Mouse (Mus musculus) heart, embryonic 13.5 days (tissue): ENCODE data around the gene Dnm3. TPM values are rescaled to one million over a fixed set of nuclear protein-coding genes. Genes with fewer than 3 reads are reported as not detected.

Experiments
- ATAC-seq: fragments of 200-750 bp; cut with Nextera tagmentation; 2 replicates; pipeline ENCODE4 v1.8.0; 2017; ENCODE audit warnings: moderate TSS enrichment; ENCODE audit not compliant: insufficient number of reproducible peaks, low FRiP score, low TSS enrichment; ENCODE audit errors: extremely low read depth
- H3K27ac ChIP-seq: fragments of 300-500 bp; sonication (generic); replicated peaks from 2 replicates; pipeline ENCODE4 v1.5.1; 2015; ENCODE audit warnings: moderate library complexity, mild to moderate bottlenecking, inconsistent platforms
- H3K27me3 ChIP-seq: fragments of 300-500 bp; sonication (generic); replicated peaks from 2 replicates; pipeline ENCODE4 v1.6.1; 2015; ENCODE audit warnings: mild to moderate bottlenecking, inconsistent platforms
- H3K36me3 ChIP-seq: fragments of 300-500 bp; sonication (generic); 2 replicates; pipeline ENCODE4 v1.6.1; 2015; ENCODE audit warnings: mild to moderate bottlenecking, inconsistent platforms
- H3K4me1 ChIP-seq: fragments of 300-500 bp; sonication (generic); 2 replicates; pipeline ENCODE4 v1.6.1; 2015; ENCODE audit warnings: inconsistent platforms
- H3K4me2 ChIP-seq: fragments of 300-500 bp; sonication (generic); 2 replicates; pipeline ENCODE4 v1.6.1; 2015; ENCODE audit warnings: inconsistent platforms, mild to moderate bottlenecking, moderate library complexity
- H3K4me3 ChIP-seq: fragments of 300-500 bp; sonication (generic); 2 replicates; pipeline ENCODE4 v1.5.1; 2015; ENCODE audit warnings: moderate library complexity, mild to moderate bottlenecking, inconsistent platforms
- H3K9ac ChIP-seq: fragments of 300-500 bp; sonication (generic); 2 replicates; pipeline ENCODE4 v1.6.1; 2015; ENCODE audit warnings: inconsistent platforms, mild to moderate bottlenecking, moderate library complexity
- H3K9me3 ChIP-seq: fragments of 300-500 bp; sonication (generic); 2 replicates; pipeline ENCODE4 v1.6.1; 2016; ENCODE audit warnings: inconsistent platforms
- WGBS: fragments of 180-500 bp; shearing (Covaris S2); methylation state at CpG from one replicate; pipeline ENCODE4 v1.1.7; 2015; ENCODE audit warnings: mixed read lengths; 5-methylcytosine and 5-hydroxymethylcytosine counted together
- microRNA counts: library from miRNA; unstranded; fragments of <30 nt; microRNA quantifications from one replicate; lab custom pipeline; 2016
- microRNA-seq: library from miRNA; unstranded; fragments of <30 nt; microRNA quantifications from one replicate; pipeline ENCODE4, GENCODE M21; 2016
- polyA plus RNA-seq: library from polyadenylated mRNA; unstranded; fragments of >200 nt; fragmentation: Nextera tagmentation; extraction: Ambion mirVana; gene quantifications from 2 replicates; pipeline ENCODE4 v1.2.1, GENCODE M21; 2015

Dnm3 gene
- polyA plus RNA-seq, 1 experiment from 2014 or later, result 1.3 TPM

DNA sequence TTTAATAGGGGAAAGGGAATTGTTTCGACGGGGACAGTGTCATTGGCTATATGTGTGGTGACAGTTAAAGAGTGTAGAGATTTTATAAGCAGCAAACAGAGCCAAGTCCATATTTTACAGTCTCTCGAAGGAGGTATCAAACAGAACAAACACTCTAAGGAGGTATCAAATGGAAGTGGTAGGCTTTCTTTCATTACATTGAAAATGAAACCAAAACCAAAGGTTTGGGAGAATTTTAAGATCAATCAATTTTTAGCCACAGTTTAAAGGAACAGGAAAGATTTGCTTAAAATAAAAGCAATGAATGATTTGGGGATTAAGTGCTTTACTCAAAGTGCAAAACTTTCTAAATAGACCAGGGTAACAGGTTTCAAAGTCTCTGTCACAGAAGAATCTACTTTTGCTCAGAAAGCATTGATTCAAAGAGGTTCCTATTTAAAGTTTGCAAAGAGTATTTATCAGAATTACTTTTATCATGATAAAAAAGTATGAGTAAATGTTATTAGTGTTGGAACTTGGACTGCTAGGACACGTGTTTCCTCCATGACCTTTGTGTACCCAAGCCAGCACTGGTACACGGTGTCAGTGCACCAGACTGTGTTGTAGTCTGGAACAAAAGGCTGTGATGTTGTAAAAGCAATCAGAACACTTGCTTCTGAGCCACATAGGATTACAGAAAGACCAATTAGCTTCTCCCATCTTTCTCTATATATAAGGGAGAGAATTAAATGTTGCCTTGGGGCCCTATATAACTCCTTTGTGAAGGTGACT lies 526.6 kb downstream of the Dnm3 start:
- H3K4me2 ChIP-seq, result no peak overlapping the region
- no peak overlapping the region for H3K4me3 ChIP-seq
- H3K4me1 ChIP-seq, result no peaks in the 10 kb centered on the region
- WGBS, result 70% methylated on average over 5 of the region's 5 CpGs
- no peak for ATAC-seq
- H3K27ac ChIP-seq, result no peak overlapping the region
- H3K27me3 ChIP-seq, result no peaks in the 10 kb centered on the region
- no peak overlapping the region for H3K9ac ChIP-seq
- no peaks in the 10 kb centered on the region for H3K9me3 ChIP-seq
- H3K36me3 ChIP-seq, result no peaks in the 10 kb centered on the region

DNA sequence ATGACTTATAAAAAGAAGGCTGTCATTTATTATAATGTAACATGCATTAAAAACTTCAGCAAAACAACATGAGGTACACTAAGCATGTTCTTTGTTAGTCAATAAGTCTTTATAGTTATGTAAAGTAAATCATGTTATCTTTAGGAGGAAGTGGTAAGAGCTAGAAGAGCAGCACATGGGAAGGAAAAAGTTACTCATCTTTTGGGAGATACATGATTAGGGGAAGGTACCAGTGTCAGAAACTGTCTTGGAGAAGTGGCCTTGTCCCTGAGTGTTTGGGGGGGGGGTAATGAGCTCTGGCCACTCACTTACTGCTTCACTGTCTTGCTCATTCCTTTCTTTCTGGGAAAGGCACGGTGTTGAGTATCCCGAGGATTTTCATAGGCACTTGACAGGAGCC lies 535.8 kb downstream of the Dnm3 start:
- no peaks in the 10 kb centered on the region for H3K36me3 ChIP-seq
- no peak overlapping the region for H3K4me2 ChIP-seq
- no peak for ATAC-seq
- no peak overlapping the region for H3K27ac ChIP-seq
- no peak overlapping the region for H3K4me3 ChIP-seq
- 77% methylated on average over 2 of the region's 2 CpGs for WGBS
- H3K9me3 ChIP-seq, result no peaks in the 10 kb centered on the region
- H3K4me1 ChIP-seq, result no peaks in the 10 kb centered on the region
- H3K27me3 ChIP-seq, result no peaks in the 10 kb centered on the region
- no peak overlapping the region for H3K9ac ChIP-seq

MicroRNA genes within 50 kb of the gene (microRNA counts, 519-probe panel; counts per million panel counts)
- 6,893 counts per million, percentile 97 among the panel's probes with 10 or more counts for microRNA mmu-miR-199a-3p (lab: Ali Mortazavi, UCI)
- microRNA mmu-miR-199a-5p (lab: Ali Mortazavi, UCI), result 7,102 counts per million, percentile 98 among the panel's probes with 10 or more counts
- 4,544 counts per million, percentile 80 among the panel's probes with 10 or more counts for microRNA mmu-miR-214 (lab: Ali Mortazavi, UCI)

Small RNAs within 50 kb of the gene (microRNA-seq; reads per million reads assigned to microRNA genes)
- 53.8 reads per million, percentile 45 among the genes with 10 or more reads in this experiment for gene Mir199a-2
- gene Mir214, result 3,106 reads per million, percentile 89 among the genes with 10 or more reads in this experiment

Other genes with a start within 250 kb of the Dnm3 start
- 11.7 and 11.9 TPM in 2 replicates for gene Mettl13, start 70.5 kb upstream of the Dnm3 start, polyA plus RNA-seq
- gene Vamp4, start 92.5 kb upstream of the Dnm3 start, polyA plus RNA-seq, result 31.5 and 35.0 TPM in 2 replicates
- not detected in 2 replicates for gene Myoc, start 161.1 kb upstream of the Dnm3 start, polyA plus RNA-seq
- not detected in 2 replicates for gene Myocos, start 180.2 kb upstream of the Dnm3 start, polyA plus RNA-seq